Mouse (Mus musculus): ENCODE measurements around the gene Dnaaf1. TPM values are rescaled to one million over a fixed set of nuclear protein-coding genes. Genes with fewer than 3 reads are reported as not detected.

Gene Dnaaf1
- polyA plus RNA-seq, 1 experiment from 2014 or later: 0.19 TPM

GRCm38 (mm10) chr8:119644981-119645597 lies 70.1 kb downstream of the Dnaaf1 start:
- no peak for DNase-seq (ENCODE audit: low spot score)
- no peak overlapping the region for H3K4me3 ChIP-seq
- H3K27me3 ChIP-seq (ENCODE audit: low read depth, poor library complexity, severe bottlenecking): no peaks in the 10 kb centered on the region
- H3K4me1 ChIP-seq: peaks cover 6% of the 10 kb centered on the region; the same call in 1 of the 2 replicates
- H3K36me3 ChIP-seq: no peaks in the 10 kb centered on the region
- H3K27ac ChIP-seq (replicated peaks): no peak overlapping the region
- WGBS: 75% methylated on average over 18 of the region's 18 CpGs
- peaks cover 5% of the 10 kb centered on the region; the same call in 1 of the 2 replicates for H3K9me3 ChIP-seq (replicated peaks)

DNA sequence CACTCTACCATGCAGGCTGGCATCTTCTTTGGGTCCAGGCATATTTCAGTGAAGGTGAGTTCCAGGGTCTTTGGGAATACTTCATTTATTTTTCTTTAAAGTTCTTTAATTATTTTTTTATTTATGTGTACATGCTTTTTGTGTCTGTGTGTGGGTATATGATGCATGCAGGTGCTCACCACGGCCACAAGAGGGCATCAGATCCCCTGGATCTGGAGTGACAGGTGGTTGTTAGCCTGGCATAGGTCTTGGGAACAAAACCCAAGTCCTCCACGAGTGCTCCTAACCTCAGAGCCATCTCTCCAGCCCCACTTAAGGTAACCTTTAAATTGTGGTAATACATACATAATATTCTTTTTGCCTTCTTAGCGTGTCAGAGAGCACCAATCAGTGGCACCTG lies 71.2 kb downstream of the Dnaaf1 start:
- H3K4me3 ChIP-seq: no peak overlapping the region

DNA sequence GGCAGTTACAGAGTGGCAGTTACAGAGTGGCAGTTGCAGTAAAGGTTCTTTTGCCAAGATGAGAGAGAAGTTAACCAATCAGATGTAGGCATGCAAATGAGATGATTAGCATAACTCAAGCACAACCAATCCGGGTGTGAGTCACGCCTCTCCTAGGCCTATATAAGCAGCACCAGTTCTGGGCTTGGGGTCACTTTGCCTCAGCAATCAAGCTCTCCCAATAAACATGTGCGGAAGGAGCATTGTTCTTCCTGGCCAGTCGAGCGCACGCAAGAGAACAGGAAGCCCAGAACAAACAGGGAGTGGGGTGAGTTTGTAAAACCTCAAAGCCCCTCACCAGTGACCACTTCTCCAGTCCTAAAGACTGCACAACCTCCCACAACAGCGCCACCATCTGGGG lies 71.8 kb downstream of the Dnaaf1 start:
- Histone ChIP-seq H3K27ac (replicated peaks) (no peak overlapping the region), H3K36me3 (no peaks in the 10 kb centered on the region), H3K9me3 (replicated peaks) (peaks cover 5% of the 10 kb centered on the region; the same call in 1 of the 2 replicates), H3K4me1 (peaks cover 9% of the 10 kb centered on the region; the same call in 1 of the 2 replicates), H3K27me3 (ENCODE audit: low read depth, poor library complexity, severe bottlenecking) (no peaks in the 10 kb centered on the region), H3K4me3 (no peak overlapping the region)
- 85% methylated on average over 7 of the region's 7 CpGs for WGBS
- no peak for DNase-seq (ENCODE audit: low spot score)

More for the DNA sequence above, 71.2 kb downstream of the Dnaaf1 start:
- Histone ChIP-seq H3K9me3 (replicated peaks) (peaks cover 5% of the 10 kb centered on the region; the same call in 1 of the 2 replicates), H3K27ac (replicated peaks) (no peak overlapping the region), H3K36me3 (no peaks in the 10 kb centered on the region), H3K27me3 (ENCODE audit: low read depth, poor library complexity, severe bottlenecking) (no peaks in the 10 kb centered on the region), H3K4me1 (peaks cover 8% of the 10 kb centered on the region; the same call in 1 of the 2 replicates)
- no peak for DNase-seq (ENCODE audit: low spot score)
- WGBS: 80% methylated on average over 3 of the region's 3 CpGs

Other genes starting within 250 kb of the Dnaaf1 start
- gene Hsbp1, start 230.7 kb upstream of the Dnaaf1 start, polyA plus RNA-seq (2016; fragmentation: Nextera tagmentation; extraction: Ambion mirVana): 267 and 315 TPM in 2 replicates
- gene Mlycd, start 180.4 kb upstream of the Dnaaf1 start, polyA plus RNA-seq (2016; fragmentation: Nextera tagmentation; extraction: Ambion mirVana): 10.9 and 11.4 TPM in 2 replicates
- 0.21 and 0.23 TPM in 2 replicates for gene Osgin1, start 141.1 kb upstream of the Dnaaf1 start, polyA plus RNA-seq (2016; fragmentation: Nextera tagmentation; extraction: Ambion mirVana)
- 16.3 and 17.0 TPM in 2 replicates for gene Necab2, start 128.5 kb upstream of the Dnaaf1 start, polyA plus RNA-seq (2016; fragmentation: Nextera tagmentation; extraction: Ambion mirVana)
- gene Slc38a8, start 73.5 kb upstream of the Dnaaf1 start, polyA plus RNA-seq (2016; fragmentation: Nextera tagmentation; extraction: Ambion mirVana): 0.15 and 1.1 TPM in 2 replicates
- gene Mbtps1, start 16.5 kb upstream of the Dnaaf1 start, polyA plus RNA-seq (2016; fragmentation: Nextera tagmentation; extraction: Ambion mirVana): 111 and 112 TPM in 2 replicates
- gene Hsdl1, start 52 bp upstream of the Dnaaf1 start, polyA plus RNA-seq (2016; fragmentation: Nextera tagmentation; extraction: Ambion mirVana): 73.0 and 88.9 TPM in 2 replicates
- gene Taf1c, start 30.0 kb downstream of the Dnaaf1 start, polyA plus RNA-seq (2016; fragmentation: Nextera tagmentation; extraction: Ambion mirVana): 15.3 and 16.7 TPM in 2 replicates
- 0.28 TPM in 1 of 2 replicates, not detected in the other for gene Adad2, start 37.5 kb downstream of the Dnaaf1 start, polyA plus RNA-seq (2016; fragmentation: Nextera tagmentation; extraction: Ambion mirVana)
- gene Kcng4, start 60.4 kb downstream of the Dnaaf1 start, polyA plus RNA-seq (2016; fragmentation: Nextera tagmentation; extraction: Ambion mirVana): 0.19 and 0.52 TPM in 2 replicates
- gene Wfdc1, start 91.1 kb downstream of the Dnaaf1 start, polyA plus RNA-seq (2016; fragmentation: Nextera tagmentation; extraction: Ambion mirVana): 20.5 and 32.9 TPM in 2 replicates
- gene Atp2c2, start 124.8 kb downstream of the Dnaaf1 start, polyA plus RNA-seq (2016; fragmentation: Nextera tagmentation; extraction: Ambion mirVana): 1.2 and 1.6 TPM in 2 replicates
- 15.4 and 16.4 TPM in 2 replicates for gene Tldc1, start 203.2 kb downstream of the Dnaaf1 start, polyA plus RNA-seq (2016; fragmentation: Nextera tagmentation; extraction: Ambion mirVana)